Mouse (Mus musculus) CD4-positive, CD25-positive, alpha-beta regulatory T cell (primary cell): ENCODE data around the gene Zar1. TPM values are rescaled to one million over a fixed set of nuclear protein-coding genes. Genes with fewer than 3 reads are reported as not detected.

Experiments used
- polyA plus RNA-seq: library from polyadenylated mRNA; unstranded; fragments of 100-300 nt; shearing (Covaris generic); gene quantifications from one replicate; pipeline ENCODE4 v1.2.1, GENCODE M21; 2017

The Zar1 gene
- not detected for polyA plus RNA-seq

DNA sequence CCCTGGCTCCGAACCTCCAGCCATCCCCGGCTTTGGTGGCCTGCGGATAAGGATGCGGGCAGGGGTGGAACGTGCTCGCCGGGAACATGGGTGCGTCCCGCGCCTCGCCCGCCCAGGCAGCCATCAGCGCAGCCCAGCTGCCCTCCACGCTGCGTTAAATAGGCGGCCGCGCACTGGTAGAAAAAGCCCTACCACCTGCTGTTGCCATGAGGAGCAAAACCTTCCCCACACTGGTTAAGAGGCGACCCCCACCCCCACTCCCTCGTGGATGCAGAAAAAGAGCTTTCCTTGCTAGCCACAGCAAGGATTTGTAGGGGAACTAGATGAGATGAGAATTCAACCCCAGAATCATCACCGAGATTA lies at the start of gene Zar1:
TSS of gene Zar1 (minus strand) at position 285 of the 363 bp plus-strand sequence.

DNA sequence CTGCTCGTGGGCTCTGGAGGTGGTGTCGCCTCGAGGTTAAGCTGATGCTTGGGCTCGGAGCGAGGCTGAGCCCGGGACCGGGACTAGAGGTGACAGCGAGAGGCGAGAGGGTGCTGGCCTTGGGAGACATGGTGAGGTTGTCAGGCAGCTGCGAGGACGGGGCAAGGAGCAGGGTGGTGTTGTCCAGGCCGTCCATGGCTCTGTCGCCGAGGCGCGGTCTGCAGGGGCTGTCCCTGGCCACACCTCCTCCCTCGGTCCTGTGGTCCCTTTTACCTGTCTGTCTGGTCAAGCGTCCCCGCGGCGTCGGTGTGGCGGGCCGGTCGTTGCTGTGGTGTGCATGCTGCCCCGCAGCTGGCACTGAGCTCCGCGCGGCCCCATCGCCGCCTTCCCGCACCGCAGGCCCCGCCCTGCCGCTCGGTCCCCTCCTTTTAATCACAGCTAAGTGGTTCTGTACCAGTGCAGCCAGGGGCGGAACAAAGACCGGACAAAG lies 6.2 kb upstream of the Zar1 start, which contains the start of gene Gm5868:
TSS of gene Gm5868 (minus strand) at position 360 of the 490 bp plus-strand sequence.

DNA sequence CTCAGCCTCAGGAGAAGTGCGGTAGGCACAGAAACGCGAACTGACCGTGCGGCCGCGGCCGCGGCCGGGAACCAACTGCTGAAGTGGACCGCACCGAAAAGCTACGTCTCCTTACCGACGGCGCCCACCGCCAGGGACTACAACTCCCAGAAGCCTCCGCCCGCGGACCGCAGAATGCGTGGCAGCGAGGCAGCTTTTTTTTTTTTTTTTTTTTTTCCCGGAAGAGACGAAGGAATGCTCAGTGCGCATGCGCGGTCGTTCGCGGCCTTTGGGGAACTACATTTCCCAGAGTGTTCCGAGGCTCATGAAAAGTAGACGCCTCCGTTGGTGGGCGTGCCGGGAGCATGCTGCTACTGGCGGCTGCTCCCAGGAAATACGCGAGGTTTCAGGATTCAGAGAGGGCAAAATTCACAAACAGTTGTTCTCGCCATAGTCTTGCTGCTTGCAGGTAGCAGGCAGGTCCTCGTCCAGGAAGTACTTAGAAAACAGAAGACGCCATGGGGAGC lies 21.5 kb downstream of the Zar1 start, which contains the start of gene Nfxl1:
TSS of gene Nfxl1 (minus strand) at position 141 of the 506 bp plus-strand sequence.

Other genes starting within 250 kb of the Zar1 start
- gene Corin, start 76.8 kb downstream of the Zar1 start, polyA plus RNA-seq: 0.16 TPM
- 12.9 TPM for gene Nfxl1, start 21.6 kb downstream of the Zar1 start, polyA plus RNA-seq
- gene Gm5868, start 6.3 kb upstream of the Zar1 start, polyA plus RNA-seq: not detected
- 2.1 TPM for gene Cnga1, start 63.0 kb upstream of the Zar1 start, polyA plus RNA-seq
- 36.3 TPM for gene Nipal1, start 66.5 kb upstream of the Zar1 start, polyA plus RNA-seq
- gene Txk, start 171.5 kb upstream of the Zar1 start, polyA plus RNA-seq: 92.5 TPM